9 mouse cellular contexts compared by ENCODE assay signal in the genomic region with DNA sequence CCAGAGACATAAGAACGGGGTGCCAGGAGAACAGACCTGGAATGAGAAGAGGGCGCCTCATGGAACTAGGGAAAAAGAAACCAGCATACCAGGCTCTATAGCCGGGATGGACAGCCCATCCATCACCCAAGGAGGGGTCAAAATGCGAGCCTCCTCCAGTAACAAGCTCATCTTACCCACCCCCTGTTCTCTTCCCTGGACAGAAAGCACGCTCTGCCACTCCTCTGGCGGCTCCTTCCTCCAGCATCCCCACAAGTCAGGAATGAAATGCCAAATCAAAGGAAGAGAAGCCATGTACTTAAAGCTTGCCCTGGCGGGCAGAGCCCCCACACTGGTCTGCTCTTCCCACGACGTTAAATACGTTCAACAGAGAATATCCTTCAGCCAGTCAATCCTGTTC. TPM values are rescaled to one million over a fixed set of nuclear protein-coding genes. Genes with fewer than 3 reads are reported as not detected.
DNase-seq lines count a peak whose midpoint lies in the region; ATAC-seq and TF ChIP-seq lines count a peak whose summit lies in the region.
"Had no signal": no experiment of that assay in that cellular context is flagged by ENCODE, and none has a peak within 500 bp of the region (broad histone marks: within the 10 kb centered on the region; RNA-seq: fewer than 3 reads in every experiment).

No protein-coding gene starts in this region.

- H3K4me2 ChIP-seq in heart, embryonic 12.5 days = peak overlapping the region; percentile 93

- no peak for DNase-seq in heart, postnatal 36 days
- no peak for DNase-seq in G1E (ENCODE audit: low spot score)
- no peak for DNase-seq in hindbrain, embryonic 10.5 days (ENCODE audit: low spot score)
- DNase-seq in adrenal gland, adult (ENCODE audit: inconsistent age in 2 of 2, low spot score in 1 of 2) = no peak
- no peak for DNase-seq in natural killer cell, adult 2 months (ENCODE audit: low spot score in 2 of 2)
- DNase-seq in urinary bladder, postnatal 36 days (ENCODE audit: low spot score in 2 of 2) = no peak
- DNase-seq: kidney, postnatal 4 days had no signal

- no peak for TF ChIP-seq CTCF in G1E (IDR thresholded peaks at IDR 0.05; ENCODE audit: low read depth, low read length)

- intact Hi-C loops in heart, postnatal 36 days (cut with DNase I) = no loop called here

- no peaks in the 10 kb centered on the region for H3K9me3 ChIP-seq in heart, embryonic 12.5 days (replicated peaks)
- no peaks in the 10 kb centered on the region for H3K9me3 ChIP-seq in G1E (replicated peaks)
- H3K9me3 ChIP-seq in hindbrain, embryonic 10.5 days = no peaks in the 10 kb centered on the region

- peak overlapping the region; percentile 74 for H3K4me3 ChIP-seq in heart, embryonic 12.5 days
- H3K4me3 ChIP-seq in G1E (ENCODE audit: low read depth, low read length) (peak overlapping the region; percentile 79; the same call in 1 of the 2 replicates), macrophage (ENCODE audit: inconsistent target) (peak overlapping the region; percentile 78; the same call in 1 of the 2 replicates)
- H3K4me3 ChIP-seq in hindbrain, embryonic 10.5 days = peak overlapping the region; percentile 73

- peaks cover 33% of the 10 kb centered on the region for H3K4me1 ChIP-seq in heart, embryonic 12.5 days (replicated peaks)
- H3K4me1 ChIP-seq in G1E (ENCODE audit: insufficient read depth, low read depth, low read length) = peaks cover 79% of the 10 kb centered on the region
- peaks cover 58% of the 10 kb centered on the region for H3K4me1 ChIP-seq in hindbrain, embryonic 10.5 days (replicated peaks)

- no peak overlapping the region for H3K27ac ChIP-seq in heart, embryonic 12.5 days (ENCODE audit: poor library complexity, severe bottlenecking)
- peak overlapping the region; percentile 90; the same call in 1 of the 2 replicates for H3K27ac ChIP-seq in hindbrain, embryonic 10.5 days
- no peak overlapping the region for H3K27ac ChIP-seq in macrophage

- H3K79me2 ChIP-seq in macrophage (ENCODE audit: inconsistent target) = peaks cover 24% of the 10 kb centered on the region

- peak overlapping the region; percentile 86; the same call in 1 of the 2 replicates for H3K9ac ChIP-seq in heart, embryonic 12.5 days

- H3K36me3 ChIP-seq in heart, embryonic 12.5 days = peaks cover 57% of the 10 kb centered on the region
- H3K36me3 ChIP-seq in G1E (replicated peaks) = peaks cover 80% of the 10 kb centered on the region
- H3K36me3 ChIP-seq in hindbrain, embryonic 10.5 days = peaks cover 61% of the 10 kb centered on the region
- H3K36me3 ChIP-seq in macrophage (ENCODE audit: inconsistent target) = peaks cover 41% of the 10 kb centered on the region

- WGBS in heart, embryonic 12.5 days = 27% methylated on average over 10 of the region's 10 CpGs
- 40% methylated on average over 10 of the region's 10 CpGs for WGBS in hindbrain, embryonic 10.5 days
- WGBS in macrophage (ENCODE audit: missing documents) = 75% methylated on average over 9 of the region's 10 CpGs

- ATAC-seq in heart, embryonic 12.5 days (ENCODE audit: insufficient number of reproducible peaks, low FRiP score) = no peak
- ATAC-seq in G1E (ENCODE audit: extremely low read depth, insufficient number of reproducible peaks, low FRiP score, poor library complexity, severe bottlenecking) = no peak

- no peaks in the 10 kb centered on the region for H3K27me3 ChIP-seq in heart, embryonic 12.5 days (replicated peaks)
- H3K27me3 ChIP-seq in G1E (ENCODE audit: insufficient read depth, low read length) = no peaks in the 10 kb centered on the region
- H3K27me3 ChIP-seq in hindbrain, embryonic 10.5 days (ENCODE audit: insufficient read depth, poor library complexity, severe bottlenecking) = no peaks in the 10 kb centered on the region

RNA-seq across cellular contexts. Expression of a gene that starts 1.0 kb away (rescaled TPM):
- polyA plus RNA-seq in heart, embryonic 12.5 days (2016; fragmentation: Nextera tagmentation; extraction: Ambion mirVana) = 16.6 and 18.4 TPM in 2 replicates
- total RNA-seq in heart, postnatal 36 days (2021) = 1 to 10 TPM; 4.7 to 5.3 TPM
- total RNA-seq in G1E (2014; fragmentation: Nextera tagmentation) = 1.9 TPM in 1 of 2 replicates, not detected in the other
- total RNA-seq in G1E (2017) = 23.1 and 30.2 TPM in 2 replicates
- 10.6 and 11.7 TPM in 2 replicates for polyA plus RNA-seq in G1E (2012)
- polyA plus RNA-seq in hindbrain, embryonic 10.5 days (2016; fragmentation: Nextera tagmentation; extraction: Ambion mirVana) = 25.1 and 25.9 TPM in 2 replicates
- total RNA-seq in macrophage (2018; cell fraction: chromatin; rRNA removed) = 1 to 10 TPM in 17 of 26 experiments, under 1 TPM in 5, not detected in 4; 0.40 to 4.5 (median 1.5) TPM
- 10 to 100 TPM; 10.2 to 18.0 (median 14.8) TPM for total RNA-seq in macrophage (2018; cell fraction: cytosol; rRNA removed)
- total RNA-seq in macrophage (2018; cell fraction: nucleus; rRNA removed) = 1 to 10 TPM; 2.7 to 9.8 (median 6.4) TPM
- 7.6 to 19.6 TPM (median 16.7 TPM) in 3 replicates for polyA plus RNA-seq in macrophage (2018)

RNA-seq across cellular contexts. Expression of a gene that starts 1.0 kb away (rescaled TPM):
- polyA plus RNA-seq in heart, embryonic 12.5 days (2016; fragmentation: Nextera tagmentation; extraction: Ambion mirVana) = 24.4 and 25.1 TPM in 2 replicates
- total RNA-seq in heart, postnatal 36 days (2021) = 10 to 100 TPM; 17.5 to 18.5 TPM
- total RNA-seq in G1E (2014; fragmentation: Nextera tagmentation) (16.3 and 22.6 TPM in 2 replicates), G1E (2017) (18.4 and 35.0 TPM in 2 replicates)
- polyA plus RNA-seq in G1E (2012) (1.4 and 1.7 TPM in 2 replicates), macrophage (2018) (9.4 to 15.1 TPM (median 10.0 TPM) in 3 replicates)
- polyA plus RNA-seq in hindbrain, embryonic 10.5 days (2016; fragmentation: Nextera tagmentation; extraction: Ambion mirVana) = 39.2 and 45.7 TPM in 2 replicates
- 10 to 100 TPM in 14 of 26 experiments, 1 to 10 TPM in 12; 2.6 to 35.7 (median 11.3) TPM for total RNA-seq in macrophage (2018; cell fraction: chromatin; rRNA removed)
- 10 to 100 TPM in 1 of 26 experiments, 1 to 10 TPM in 25; 4.5 to 10.6 (median 7.5) TPM for total RNA-seq in macrophage (2018; cell fraction: cytosol; rRNA removed)
- total RNA-seq in macrophage (2018; cell fraction: nucleus; rRNA removed) = 10 to 100 TPM in 8 of 26 experiments, 1 to 10 TPM in 18; 1.8 to 21.2 (median 8.1) TPM

RNA-seq across cellular contexts. Expression of a gene that starts 6.1 kb away (rescaled TPM):
- 0.22 and 0.35 TPM in 2 replicates for polyA plus RNA-seq in heart, embryonic 12.5 days (2016; fragmentation: Nextera tagmentation; extraction: Ambion mirVana)
- not detected for total RNA-seq in heart, postnatal 36 days (2021)
- total RNA-seq in G1E (2014; fragmentation: Nextera tagmentation) (1.1 TPM in 1 of 2 replicates, not detected in the other), G1E (2017) (6.2 and 7.3 TPM in 2 replicates)
- polyA plus RNA-seq in G1E (2012) (1.1 TPM in 2 replicates), macrophage (2018) (not detected in 3 replicates)
- polyA plus RNA-seq in hindbrain, embryonic 10.5 days (2016; fragmentation: Nextera tagmentation; extraction: Ambion mirVana) = 2.6 and 4.7 TPM in 2 replicates
- total RNA-seq in macrophage (2018; cell fraction: chromatin; rRNA removed) = not detected
- not detected for total RNA-seq in macrophage (2018; cell fraction: cytosol; rRNA removed)
- not detected for total RNA-seq in macrophage (2018; cell fraction: nucleus; rRNA removed)

RNA-seq across cellular contexts. Expression of a gene that starts 7.3 kb away (rescaled TPM):
- 37.5 and 41.2 TPM in 2 replicates for polyA plus RNA-seq in heart, embryonic 12.5 days (2016; fragmentation: Nextera tagmentation; extraction: Ambion mirVana)
- total RNA-seq in heart, postnatal 36 days (2021) = 10 to 100 TPM; 22.7 to 26.8 TPM
- total RNA-seq in G1E (2014; fragmentation: Nextera tagmentation) = 20.5 and 22.1 TPM in 2 replicates
- 16.6 and 18.0 TPM in 2 replicates for total RNA-seq in G1E (2017)
- 23.2 and 27.1 TPM in 2 replicates for polyA plus RNA-seq in G1E (2012)
- polyA plus RNA-seq in hindbrain, embryonic 10.5 days (2016; fragmentation: Nextera tagmentation; extraction: Ambion mirVana) = 36.5 and 44.8 TPM in 2 replicates
- 10 to 100 TPM in 7 of 26 experiments, 1 to 10 TPM in 19; 1.8 to 13.0 (median 7.5) TPM for total RNA-seq in macrophage (2018; cell fraction: chromatin; rRNA removed)
- 10 to 100 TPM; 21.5 to 47.5 (median 35.3) TPM for total RNA-seq in macrophage (2018; cell fraction: cytosol; rRNA removed)
- total RNA-seq in macrophage (2018; cell fraction: nucleus; rRNA removed) = 10 to 100 TPM; 11.9 to 49.2 (median 29.9) TPM
- polyA plus RNA-seq in macrophage (2018) = 17.7 to 33.3 TPM (median 29.4 TPM) in 3 replicates

RNA-seq across cellular contexts. Expression of a gene that starts 10.3 kb away (rescaled TPM):
- 48.2 and 49.0 TPM in 2 replicates for polyA plus RNA-seq in heart, embryonic 12.5 days (2016; fragmentation: Nextera tagmentation; extraction: Ambion mirVana)
- 10 to 100 TPM; 16.5 to 17.3 TPM for total RNA-seq in heart, postnatal 36 days (2021)
- 15.4 and 19.4 TPM in 2 replicates for total RNA-seq in G1E (2014; fragmentation: Nextera tagmentation)
- 29.5 and 35.4 TPM in 2 replicates for total RNA-seq in G1E (2017)
- polyA plus RNA-seq in G1E (2012) = 10.7 and 12.1 TPM in 2 replicates
- 46.4 and 48.3 TPM in 2 replicates for polyA plus RNA-seq in hindbrain, embryonic 10.5 days (2016; fragmentation: Nextera tagmentation; extraction: Ambion mirVana)
- 100 to 1,000 TPM in 14 of 26 experiments, 10 to 100 TPM in 12; 42.8 to 220 (median 111) TPM for total RNA-seq in macrophage (2018; cell fraction: chromatin; rRNA removed)
- 10 to 100 TPM; 14.7 to 38.5 (median 29.1) TPM for total RNA-seq in macrophage (2018; cell fraction: cytosol; rRNA removed)
- total RNA-seq in macrophage (2018; cell fraction: nucleus; rRNA removed) = 100 to 1,000 TPM in 10 of 26 experiments, 10 to 100 TPM in 16; 27.7 to 144 (median 77.6) TPM
- 23.0 to 34.3 TPM (median 33.0 TPM) in 3 replicates for polyA plus RNA-seq in macrophage (2018)
